Mouse (Mus musculus) Patski (cell line): Measurements from ENCODE around the gene Apopt1. TPM values are rescaled to one million over a fixed set of nuclear protein-coding genes. Genes with fewer than 3 reads are reported as not detected.

Experiments used
- ATAC-seq: fragments of 100-300 bp; one replicate; pipeline ENCODE4 v1.8.0; 2021
- CTCF ChIA-PET: fragments of 350-600 bp; sonication (Branson Sonifier 250); formaldehyde crosslinking; loops from one replicate; lab custom pipeline; 2022; ENCODE audit warnings: inconsistent platforms; lab: Charles Lee
- POLR2A ChIA-PET: fragments of 350-600 bp; sonication (Branson Sonifier 250); formaldehyde crosslinking; loops from one replicate; lab custom pipeline; 2022; ENCODE audit warnings: antibody characterized with exemption, inconsistent platforms; lab: Charles Lee
- DNase-seq: peaks from one replicate; pipeline ENCODE4 v3.0.0-alpha.2; 2011; ENCODE audit warnings: low read depth, low spot score
- H3K27me3 ChIP-seq: fragments of 371-371 bp; one replicate; pipeline ENCODE4 v1.5.1; 2021
- CTCF ChIP-seq: fragments of 100-300 bp; IDR thresholded peaks from one replicate; pipeline ENCODE4 v1.5.1; 2021
- in situ Hi-C: fragments of 300-500 bp; cut with MboI; formaldehyde crosslinking; loops from 3 replicates; pipeline ENCODE4 v1.11.1; 2018; ENCODE audit warnings: low pct_unique_long_range_greater_than_20kb, mixed read lengths
- polyA plus RNA-seq: library from polyadenylated mRNA; unstranded; gene quantifications from one replicate; pipeline ENCODE4 v1.2.3, GENCODE M21; 2021

Gene Apopt1
- polyA plus RNA-seq, 1 experiment from 2014 or later = 36.7 TPM

DNA sequence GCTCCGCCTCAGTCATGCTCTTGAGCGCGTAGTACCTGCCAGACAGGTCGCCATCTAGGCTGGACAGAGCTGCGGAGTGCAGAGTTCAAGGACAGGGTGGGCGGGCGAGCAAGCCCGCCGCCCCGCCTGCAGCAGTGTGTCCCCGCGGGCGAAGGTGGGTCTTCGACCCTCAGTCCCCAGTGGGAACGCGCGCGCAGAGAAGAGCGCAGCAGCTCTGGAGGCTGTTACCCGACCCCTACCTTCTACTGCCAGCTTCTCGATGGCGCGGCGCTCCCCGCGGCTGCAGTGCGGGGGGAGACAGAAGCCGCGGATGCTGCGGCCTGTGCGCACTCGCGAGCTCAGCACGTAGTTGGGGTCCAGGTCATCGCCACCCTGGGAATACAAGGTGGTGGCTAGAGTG lies 42.1 kb upstream of the Apopt1 start:
- H3K27me3 ChIP-seq = no peaks in the 10 kb centered on the region

DNA sequence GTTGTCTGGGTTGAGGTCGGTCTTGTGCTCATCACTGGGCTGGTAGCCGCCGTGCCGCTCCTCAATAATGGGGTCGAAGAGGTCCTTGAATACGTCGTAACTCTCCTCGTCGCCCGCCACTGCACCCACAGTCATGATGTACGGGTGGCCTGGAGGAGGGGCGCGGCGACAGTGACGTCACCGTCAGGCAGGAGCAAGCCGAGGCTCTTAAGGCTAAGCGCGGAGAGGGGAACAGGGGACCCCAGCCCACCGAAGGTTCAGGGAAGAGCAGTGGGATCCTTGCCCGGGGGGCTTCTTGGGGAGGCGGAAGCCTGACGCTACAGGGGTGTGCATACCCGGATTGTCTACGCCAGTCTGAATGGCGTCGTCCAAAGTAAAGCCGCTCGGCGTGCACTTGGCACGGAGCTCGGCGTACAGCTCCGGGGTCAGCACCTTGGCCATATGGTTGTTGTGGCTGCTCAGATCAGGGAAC lies 41.6 kb upstream of the Apopt1 start:
- in situ Hi-C loops = no loop called here
- TF ChIP-seq CTCF = no peak
- H3K27me3 ChIP-seq = no peaks in the 10 kb centered on the region
- ChIA-PET CTCF (no interaction called here), POLR2A (no interaction called here)
- ATAC-seq = no peak
- DNase-seq = no peak

More for the DNA sequence above, 42.1 kb upstream of the Apopt1 start:
- ATAC-seq (no peak), DNase-seq (no peak)
- TF ChIP-seq CTCF = no peak
- ChIA-PET CTCF (no interaction called here), POLR2A (no interaction called here)
- in situ Hi-C loops = no loop called here

DNA sequence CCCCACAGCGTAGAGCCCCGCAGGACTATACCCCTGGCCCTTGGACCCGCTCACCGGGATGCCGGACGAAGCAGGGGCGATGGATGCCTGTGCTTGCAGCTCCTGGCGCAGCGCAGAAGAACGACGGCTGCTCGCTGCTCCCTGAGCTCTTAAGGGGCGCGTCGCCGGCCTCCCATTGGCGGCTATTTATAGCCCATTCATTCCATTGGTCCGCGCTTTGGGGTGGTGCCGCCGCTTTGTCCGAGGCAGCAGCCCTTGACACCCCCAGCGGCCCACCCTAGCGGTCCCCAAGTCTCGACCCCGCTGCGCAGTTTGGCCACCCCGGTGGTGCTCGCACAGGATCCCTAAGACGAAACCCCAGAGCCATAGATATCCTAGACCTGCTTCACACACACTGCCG lies 40.9 kb upstream of the Apopt1 start, which contains the start of gene Ckb:
Gene Ckb (minus strand): TSS at position 163 of the 400 bp plus-strand sequence.
- in situ Hi-C loops = no loop called here
- no peak for TF ChIP-seq CTCF
- no peak for DNase-seq
- ChIA-PET POLR2A (no interaction called here), CTCF (no interaction called here)
- H3K27me3 ChIP-seq = no peaks in the 10 kb centered on the region
- ATAC-seq = peak; percentile 11

DNA sequence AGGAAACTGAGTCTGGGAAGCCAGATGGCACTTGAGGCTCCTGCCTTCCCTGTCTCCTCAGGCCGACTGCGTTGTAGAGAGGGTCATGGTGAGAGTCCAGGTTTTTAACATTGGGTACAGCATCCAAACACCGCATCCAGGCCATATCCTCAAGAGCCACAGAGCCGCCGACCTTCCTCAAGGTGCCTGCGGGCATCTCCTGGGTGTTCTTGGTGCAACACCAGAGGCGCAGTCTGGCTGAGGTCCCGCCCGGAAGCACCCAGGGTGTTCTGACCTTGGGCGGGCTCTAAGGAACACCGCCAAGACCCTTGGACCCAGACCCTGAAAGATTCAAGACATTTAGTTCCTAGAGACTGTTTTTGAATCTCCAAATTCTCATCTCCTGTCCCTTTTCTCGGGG lies 40.5 kb upstream of the Apopt1 start:
- no peak for ATAC-seq
- no peak for TF ChIP-seq CTCF
- DNase-seq = no peak
- in situ Hi-C loops = no loop called here
- CTCF ChIA-PET = interaction anchor here (0.8 kb wide), 1 partner anchor 15 kb away, joined by 3 read pairs; no protein-coding TSS in a partner anchor
- no peaks in the 10 kb centered on the region for H3K27me3 ChIP-seq
- POLR2A ChIA-PET = no interaction called here

DNA sequence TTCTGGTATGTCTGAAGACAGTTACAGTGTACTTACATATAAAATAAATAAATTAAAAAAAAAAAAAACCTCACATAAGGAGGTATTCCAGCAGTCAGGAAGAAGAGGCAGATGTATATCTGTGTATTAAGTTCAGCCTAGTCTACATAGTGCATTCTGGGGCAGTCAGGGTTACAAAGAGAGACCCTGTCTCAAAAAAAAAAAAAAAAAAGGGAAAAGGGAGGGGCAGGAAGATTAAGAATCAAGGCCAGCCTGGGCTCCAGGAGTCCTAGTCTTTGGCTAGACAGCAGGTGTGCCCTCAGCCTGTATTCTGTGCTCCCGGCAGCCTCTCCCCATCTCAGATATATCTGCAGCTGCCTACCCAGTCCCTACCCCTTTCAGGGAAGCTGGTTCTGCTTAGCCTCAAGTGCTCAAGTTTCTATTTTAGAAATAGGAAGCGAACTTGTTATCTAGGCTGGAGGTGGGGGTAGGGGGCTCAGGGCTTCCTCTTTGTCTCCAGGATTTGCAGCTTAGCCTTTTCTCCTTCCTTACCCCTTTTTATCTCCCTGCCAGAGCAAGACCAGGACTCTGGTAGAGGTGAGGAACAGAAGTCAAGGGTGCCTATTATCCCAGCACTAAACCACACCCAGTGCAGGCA lies 38.1 kb upstream of the Apopt1 start:
- TF ChIP-seq CTCF = no peak
- ChIA-PET POLR2A (no interaction called here), CTCF (no interaction called here)
- no peaks in the 10 kb centered on the region for H3K27me3 ChIP-seq
- ATAC-seq (no peak), DNase-seq (no peak)
- in situ Hi-C loops = no loop called here

DNA sequence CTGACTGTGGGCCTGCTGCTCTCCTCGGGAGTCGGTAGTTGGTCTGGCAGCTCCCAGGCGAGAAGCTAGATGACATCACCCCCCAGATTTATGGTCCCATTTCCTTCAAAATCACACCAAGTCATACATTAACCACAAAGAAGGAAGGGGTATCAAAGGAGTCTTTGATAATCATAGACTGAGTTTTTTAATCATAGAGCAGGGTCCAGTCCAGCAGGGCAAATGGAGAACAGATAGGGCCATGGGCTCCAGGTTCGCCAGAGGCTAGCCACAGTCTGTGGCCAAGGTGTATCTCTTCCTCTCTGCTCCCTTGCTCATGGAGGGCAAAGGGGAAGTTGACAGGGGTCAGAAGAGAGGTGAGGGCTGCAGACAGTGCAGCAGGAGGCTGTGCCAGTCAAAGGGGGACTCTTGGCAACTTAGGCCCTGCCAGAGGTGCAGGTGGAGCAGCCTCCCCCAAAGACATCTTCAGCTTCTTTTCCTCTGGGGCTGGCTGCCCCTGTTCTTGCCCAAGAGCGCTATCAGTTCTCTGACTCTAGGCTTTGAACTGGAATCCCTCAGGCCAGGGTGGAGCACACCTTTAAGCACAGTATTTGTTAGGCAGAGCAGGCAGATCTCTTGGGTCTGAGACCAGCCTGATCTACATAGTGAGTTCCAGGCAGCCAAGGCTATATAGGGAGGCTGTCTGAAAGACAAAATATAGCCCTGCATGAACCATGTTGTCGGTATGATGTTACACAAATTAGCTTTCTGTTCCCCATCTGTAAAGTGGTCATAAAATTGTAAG lies 37.1 kb upstream of the Apopt1 start:
- CTCF ChIA-PET = interaction anchor here (1.5 kb wide), 1 partner anchor 8 kb away, joined by 9 read pairs; no protein-coding TSS in a partner anchor
- DNase-seq (no peak), ATAC-seq (no peak)
- POLR2A ChIA-PET = no interaction called here
- no peaks in the 10 kb centered on the region for H3K27me3 ChIP-seq
- TF ChIP-seq CTCF = no peak
- in situ Hi-C loops = no loop called here

DNA sequence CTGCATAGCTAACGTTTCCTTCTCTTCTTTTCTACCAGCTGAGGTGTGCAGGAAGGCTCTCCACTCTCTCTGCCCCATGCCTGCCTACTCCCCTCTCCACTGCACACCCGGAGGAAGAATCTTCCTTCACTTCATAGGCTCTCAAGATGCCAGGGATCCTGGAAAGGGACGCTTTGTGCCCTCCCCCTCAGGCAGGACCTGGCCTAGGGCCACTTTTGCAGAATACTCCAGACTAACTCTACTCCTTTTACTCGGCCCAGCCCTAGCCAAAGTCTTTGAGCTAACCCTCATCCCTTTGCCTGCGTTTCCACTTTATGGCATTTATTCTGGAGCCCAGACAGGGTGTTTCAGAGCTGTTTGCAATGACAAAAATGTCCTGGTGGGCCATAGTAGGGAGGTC lies 35.6 kb upstream of the Apopt1 start:
- CTCF ChIA-PET = interaction anchor here (1.5 kb wide), 1 partner anchor 9 kb away, joined by 9 read pairs; no protein-coding TSS in a partner anchor
- in situ Hi-C loops = no loop called here
- DNase-seq (no peak), ATAC-seq (no peak)
- no peaks in the 10 kb centered on the region for H3K27me3 ChIP-seq
- POLR2A ChIA-PET = interaction anchor here (0.7 to 1.7 kb wide), 2 partner anchors 19 kb away, joined by 3 to 6 read pairs; no protein-coding TSS in a partner anchor
- no peak for TF ChIP-seq CTCF

DNA sequence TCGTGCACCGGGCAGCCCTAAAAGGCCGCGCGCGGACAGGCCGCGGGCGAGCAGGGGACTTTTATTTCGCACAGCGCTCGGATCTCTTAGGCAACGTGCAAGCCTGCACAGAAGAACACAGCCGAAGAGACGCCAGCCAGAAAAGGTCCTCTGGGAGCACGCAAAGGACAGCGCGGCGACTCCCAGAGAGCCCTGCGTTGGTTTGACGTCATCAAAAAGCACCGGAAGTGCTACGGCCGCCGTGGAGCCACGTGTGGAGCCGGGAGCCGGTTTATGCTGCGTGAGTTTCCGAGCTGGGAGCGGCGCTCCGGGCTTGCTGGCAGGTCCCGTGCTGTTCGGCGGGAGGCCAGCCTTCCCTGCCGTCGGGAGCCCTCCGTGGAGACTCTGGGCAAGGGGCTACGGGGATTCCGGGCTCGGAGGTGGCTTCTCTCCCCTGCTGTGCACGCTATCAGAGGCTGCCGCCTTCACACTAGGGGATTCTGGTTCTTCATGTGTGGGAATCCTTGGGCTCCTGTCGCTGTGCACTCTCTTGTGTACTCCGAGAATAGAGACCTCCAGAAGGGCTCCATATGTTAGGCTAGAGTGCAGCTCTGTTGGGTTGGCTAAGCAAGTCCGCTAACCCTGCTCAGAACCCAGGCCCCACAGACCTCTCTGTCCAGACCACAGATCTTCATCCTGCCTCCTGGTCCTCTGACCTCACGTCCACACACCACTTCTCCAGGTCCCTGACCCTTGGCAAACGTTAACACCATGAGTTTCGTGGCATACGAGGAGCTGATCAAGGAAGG lies 35.0 kb upstream of the Apopt1 start, which contains the start of gene Trmt61a:
Gene Trmt61a (plus strand): TSS at position 224 of the 788 bp plus-strand sequence.
- in situ Hi-C loops = no loop called here
- POLR2A ChIA-PET = interaction anchor here (1.3 to 1.7 kb wide), 2 partner anchors 10 to 18 kb away, joined by 3 to 6 read pairs; no protein-coding TSS in a partner anchor
- no peak for DNase-seq
- CTCF ChIA-PET = interaction anchor here (0.7 to 1.7 kb wide), 4 partner anchors 9 to 27 kb away, joined by 3 to 9 read pairs (median 4); no protein-coding TSS in a partner anchor
- peak; percentile 41 for ATAC-seq
- TF ChIP-seq CTCF = no peak
- H3K27me3 ChIP-seq = no peaks in the 10 kb centered on the region

DNA sequence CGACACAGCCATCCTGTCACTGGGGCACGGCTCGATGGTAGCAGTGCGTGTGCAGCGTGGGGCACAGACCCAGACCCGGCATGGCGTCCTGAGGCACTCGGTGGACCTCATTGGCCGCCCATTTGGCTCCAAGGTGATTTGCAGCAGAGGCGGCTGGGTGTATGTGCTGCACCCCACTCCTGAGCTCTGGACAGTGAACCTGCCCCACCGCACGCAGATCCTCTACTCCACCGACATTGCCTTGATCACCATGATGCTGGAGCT lies 34.5 kb upstream of the Apopt1 start:
- in situ Hi-C loops = no loop called here
- no peak for TF ChIP-seq CTCF
- no peaks in the 10 kb centered on the region for H3K27me3 ChIP-seq
- DNase-seq (no peak), ATAC-seq (no peak)
- ChIA-PET POLR2A (interaction anchor here (1.3 to 1.7 kb wide), 2 partner anchors 9 to 18 kb away, joined by 3 to 6 read pairs; no protein-coding TSS in a partner anchor), CTCF (interaction anchor here (1.1 to 1.7 kb wide), 3 partner anchors 10 to 27 kb away, joined by 3 to 5 read pairs (median 3); no protein-coding TSS in a partner anchor)

DNA sequence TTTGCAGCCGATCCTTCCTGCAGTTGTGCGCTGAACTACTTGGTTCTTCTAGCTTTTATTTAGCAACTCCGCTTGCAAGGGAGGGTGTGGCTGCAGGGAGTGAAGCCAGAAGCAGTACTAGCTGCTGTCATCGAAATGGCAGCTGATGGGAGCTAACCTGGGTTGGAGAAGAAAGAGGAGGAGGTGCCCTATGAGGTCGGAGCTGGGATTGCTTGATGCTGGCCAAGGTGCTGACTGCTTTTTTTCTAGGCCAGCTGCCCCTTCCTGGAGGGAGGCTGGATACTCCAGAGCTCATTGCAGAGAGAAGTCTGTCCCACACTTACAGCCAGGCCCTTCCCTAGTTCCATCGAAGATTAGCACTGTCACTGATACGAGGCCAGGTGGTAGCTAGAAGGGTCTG lies 34.1 kb upstream of the Apopt1 start:
- DNase-seq (no peak), ATAC-seq (no peak)
- in situ Hi-C loops = no loop called here
- no peaks in the 10 kb centered on the region for H3K27me3 ChIP-seq
- TF ChIP-seq CTCF = no peak
- CTCF ChIA-PET = interaction anchor here (1.1 to 1.7 kb wide), 3 partner anchors 10 to 26 kb away, joined by 3 to 5 read pairs (median 3); no protein-coding TSS in a partner anchor
- POLR2A ChIA-PET = interaction anchor here (1.3 to 1.7 kb wide), 2 partner anchors 9 to 17 kb away, joined by 3 to 6 read pairs; no protein-coding TSS in a partner anchor
